Mouse (Mus musculus): ENCODE results near the gene Rabep2.
"Not testable (repeated sequence)": the region's sequence is repeated elsewhere in the genome, so short reads cannot be mapped to it uniquely, and the experiment has no call there.

Rabep2 gene

DNA sequence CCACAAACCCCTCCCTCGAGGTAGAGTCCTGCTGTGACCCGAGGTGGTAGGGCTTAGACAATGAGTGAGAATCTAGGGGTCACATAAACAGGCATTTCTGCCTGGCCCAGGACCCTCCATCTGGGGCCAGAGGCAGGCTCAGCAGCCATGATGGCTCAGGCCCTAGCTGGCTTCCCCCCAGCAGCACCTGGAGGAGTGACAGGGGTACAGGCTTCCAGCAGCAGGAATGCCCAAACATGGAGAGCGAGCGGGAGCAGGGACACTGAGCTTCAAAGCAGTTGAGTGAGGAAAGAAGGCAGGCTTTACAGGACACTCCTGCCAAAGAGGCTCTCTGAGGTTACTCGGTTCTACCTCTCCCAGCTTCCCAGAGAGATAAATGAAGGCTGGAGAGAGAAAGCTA lies 36.3 kb downstream of the Rabep2 start:
- no peak for DNase-seq

DNA sequence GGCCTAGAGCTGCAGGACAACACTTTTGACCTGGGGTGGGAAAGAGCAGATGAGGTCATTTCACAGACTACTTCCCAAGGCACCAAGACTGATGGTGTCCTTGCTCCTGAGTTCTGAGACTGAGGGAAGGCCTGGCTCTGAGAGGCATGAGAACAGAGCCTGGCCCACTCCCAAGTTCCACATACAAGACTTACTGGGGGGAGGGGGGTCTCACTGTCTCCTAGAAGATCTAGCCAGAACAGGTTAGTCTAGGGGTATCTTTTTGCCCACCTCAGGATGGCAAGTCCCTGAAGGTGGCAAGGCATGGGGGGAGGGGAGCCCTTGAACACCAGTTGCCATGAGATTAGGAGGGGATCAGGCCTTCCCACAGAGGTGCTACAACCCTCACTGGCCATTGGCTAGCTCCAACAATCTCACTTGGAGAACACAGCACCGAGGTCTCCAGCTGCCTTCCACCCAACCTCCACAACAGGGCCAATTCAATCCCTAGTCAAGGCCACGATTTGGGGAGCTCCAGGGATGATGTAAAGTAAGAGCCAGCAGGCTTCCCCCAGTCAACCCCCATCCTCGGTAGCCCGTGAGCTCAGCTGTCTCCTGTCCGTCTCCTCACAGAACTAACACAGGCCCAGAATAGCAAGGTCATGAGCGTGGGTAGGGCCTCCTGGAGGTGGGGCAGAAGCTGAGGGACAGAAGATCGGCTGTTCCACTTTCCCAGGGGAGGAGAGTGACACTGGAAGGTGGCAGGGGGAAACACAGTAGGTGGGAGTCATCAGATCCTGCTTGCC lies 36.9 kb downstream of the Rabep2 start:
- DNase-seq = no peak

DNA sequence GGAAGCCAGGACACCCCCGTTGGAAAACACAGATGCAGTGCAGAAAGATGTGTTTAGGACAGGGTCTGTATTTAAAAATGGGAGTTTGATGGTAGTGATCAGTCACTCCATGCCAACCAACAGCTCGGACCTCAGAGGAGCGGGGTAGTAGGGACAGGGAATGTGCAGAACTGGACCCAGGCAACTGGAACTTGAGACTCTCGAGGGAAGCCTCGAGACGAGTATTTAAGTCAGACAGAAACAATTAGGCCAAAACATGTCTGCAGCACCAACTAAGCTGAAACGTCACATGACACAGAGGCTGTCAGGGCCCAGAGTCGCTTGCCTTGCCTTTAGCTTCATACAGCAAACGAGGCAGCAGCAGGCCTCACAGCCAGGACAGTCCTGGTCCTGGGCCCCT lies 37.6 kb downstream of the Rabep2 start:
- no peak for DNase-seq

DNA sequence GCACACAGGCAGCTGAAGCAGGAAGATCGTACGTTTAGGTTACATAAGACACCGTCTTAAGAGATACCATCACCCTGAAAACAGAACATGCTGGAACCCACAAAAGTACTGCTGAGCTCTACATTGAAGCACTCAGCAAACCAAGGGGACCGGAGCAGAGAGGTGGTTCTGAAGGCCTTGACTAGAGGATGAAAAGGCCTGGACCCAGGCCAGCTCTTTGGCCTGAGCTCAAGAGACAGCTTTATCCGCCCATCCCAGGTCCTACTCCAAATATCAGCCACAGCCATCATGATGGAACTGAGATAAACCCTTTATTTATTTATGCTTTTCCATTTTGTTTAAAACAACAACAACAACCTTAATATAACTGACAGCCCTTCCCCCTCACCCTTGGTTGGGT lies 38.1 kb downstream of the Rabep2 start:
- no peak for DNase-seq

DNA sequence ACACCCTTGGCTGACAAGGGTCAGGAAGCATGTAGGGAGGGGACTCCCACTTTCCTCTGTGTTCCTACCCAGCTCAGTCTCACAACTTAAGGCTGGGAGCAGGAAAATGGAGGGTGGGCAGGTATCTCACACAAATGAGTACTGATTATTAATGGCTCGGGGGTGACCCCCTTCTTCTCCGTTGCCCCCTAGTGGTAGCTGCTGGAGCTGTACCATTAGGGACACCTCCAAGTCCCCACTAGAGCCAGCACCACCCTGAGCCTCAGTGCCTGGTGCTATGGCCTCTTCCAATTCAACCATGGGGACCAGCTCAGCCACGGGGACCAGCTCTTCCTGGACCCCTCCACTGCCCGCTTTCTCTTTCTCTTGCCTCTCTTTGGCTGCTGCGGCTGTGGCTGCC lies 38.7 kb downstream of the Rabep2 start:
- peak; percentile 62 to 69 for DNase-seq

DNA sequence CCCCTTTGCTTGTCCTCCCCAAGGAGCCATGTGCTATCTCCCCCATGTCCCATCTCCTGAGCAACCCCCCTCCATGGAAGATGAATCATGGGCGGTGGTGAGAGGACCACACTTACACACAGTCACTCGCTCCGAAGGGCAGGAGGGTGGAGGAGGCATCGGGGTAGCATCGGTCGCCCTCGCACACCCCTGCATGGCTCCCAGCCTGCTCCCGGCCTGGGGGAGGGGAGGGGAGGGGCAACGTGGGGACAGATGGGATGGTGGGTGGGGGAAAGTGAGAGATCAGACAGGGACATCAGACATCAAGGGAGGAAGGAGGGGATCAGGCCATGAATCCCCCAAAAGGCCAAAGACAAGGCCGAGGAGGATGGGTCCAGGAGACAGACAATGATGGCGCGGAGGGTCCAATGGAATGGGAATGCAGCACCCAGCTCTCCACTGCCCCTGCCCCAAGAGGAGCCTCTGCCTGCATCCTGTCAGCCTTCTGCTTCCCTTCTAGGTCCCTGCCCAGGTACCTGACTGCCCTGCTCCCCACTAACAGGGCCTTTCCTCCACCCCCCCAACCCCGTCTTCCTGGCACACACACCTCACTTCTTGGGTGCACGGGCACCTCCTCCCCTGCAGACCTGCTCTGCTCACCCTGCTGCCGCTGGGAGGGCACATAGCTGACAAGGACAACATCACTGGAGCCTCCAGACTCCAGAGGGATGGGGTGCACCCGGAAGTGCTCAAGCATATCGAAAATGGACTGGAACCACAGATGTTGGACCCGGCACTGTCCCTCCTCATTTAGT lies 39.5 kb downstream of the Rabep2 start:
- DNase-seq = no peak

DNA sequence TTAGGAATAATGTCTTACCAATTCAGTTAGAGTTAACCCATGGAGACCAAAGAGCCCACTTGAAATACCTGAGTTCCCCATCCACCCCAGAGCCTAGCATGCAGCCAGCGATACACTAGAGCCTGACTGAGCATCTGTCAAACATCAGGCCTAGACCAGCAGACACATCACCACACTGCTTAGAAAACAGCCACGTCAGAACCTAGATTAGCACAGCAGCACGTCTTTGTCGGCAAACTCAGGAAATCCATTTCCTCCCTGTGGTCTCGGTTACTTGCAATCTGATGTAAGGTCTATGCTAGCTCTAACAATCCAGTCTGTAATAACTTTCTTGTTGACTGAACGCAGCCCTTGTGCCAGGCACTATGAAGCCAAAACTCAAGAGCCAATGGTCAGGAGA lies 41.5 kb downstream of the Rabep2 start:
- DNase-seq = no peak

DNA sequence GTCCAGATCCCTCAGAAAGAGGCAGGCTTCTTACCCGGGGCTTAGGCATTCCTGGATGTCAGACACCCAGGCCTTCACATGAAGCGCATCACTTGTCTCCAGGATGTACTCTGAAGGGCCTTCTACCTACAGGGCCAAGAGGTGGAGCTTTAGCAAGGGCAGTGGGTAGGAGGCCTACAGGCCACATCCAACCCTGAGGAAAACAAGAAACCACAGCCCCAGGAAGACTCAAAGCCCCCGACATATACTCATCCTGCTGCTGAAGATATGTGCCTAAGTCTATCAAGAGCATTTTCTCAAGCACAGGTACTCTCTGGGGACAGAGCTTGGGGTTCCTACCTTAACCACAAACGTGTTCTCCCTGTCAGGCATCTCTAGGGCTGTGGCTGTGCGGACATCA lies 42.8 kb downstream of the Rabep2 start:
- DNase-seq = no peak

DNA sequence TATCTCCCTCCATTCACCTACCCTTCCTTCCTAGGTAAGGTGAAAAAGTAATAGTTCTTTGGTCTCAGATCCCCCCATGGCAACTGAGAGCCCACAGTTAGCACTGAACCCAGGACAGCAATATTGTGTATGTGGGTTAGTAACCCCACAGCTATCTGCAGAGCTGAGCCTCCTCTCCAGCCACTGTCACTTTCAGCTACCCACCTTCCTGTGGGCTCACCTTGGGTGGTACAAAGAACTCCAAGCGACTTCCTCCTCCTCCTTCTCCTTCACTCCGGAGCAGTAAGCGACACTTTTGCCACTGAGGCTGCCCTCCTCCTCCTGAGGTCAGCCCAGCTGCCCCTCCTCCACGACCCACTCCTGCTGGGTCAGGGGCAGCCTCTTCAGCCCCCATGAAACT lies 43.3 kb downstream of the Rabep2 start:
- DNase-seq = no peak

DNA sequence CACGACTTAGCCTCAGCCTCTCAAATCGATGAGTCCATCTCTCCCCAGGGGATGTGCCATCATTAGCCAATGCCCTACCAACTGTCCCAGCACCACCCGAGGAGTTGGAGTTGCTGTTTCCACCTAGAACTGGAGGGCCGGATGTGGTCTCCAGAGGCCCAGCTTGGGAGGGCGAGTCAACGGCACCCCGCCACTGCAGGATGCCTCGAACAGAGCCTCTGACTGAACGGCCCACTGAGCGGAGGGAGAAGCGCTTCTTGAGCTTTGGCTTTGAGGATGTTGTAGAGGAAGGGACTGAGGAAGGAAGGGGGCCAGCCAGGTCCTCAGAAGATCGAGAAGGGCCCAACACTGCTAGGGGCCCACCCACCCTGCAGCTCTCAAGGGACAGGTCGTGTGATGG lies 43.7 kb downstream of the Rabep2 start:
- no peak for DNase-seq

DNA sequence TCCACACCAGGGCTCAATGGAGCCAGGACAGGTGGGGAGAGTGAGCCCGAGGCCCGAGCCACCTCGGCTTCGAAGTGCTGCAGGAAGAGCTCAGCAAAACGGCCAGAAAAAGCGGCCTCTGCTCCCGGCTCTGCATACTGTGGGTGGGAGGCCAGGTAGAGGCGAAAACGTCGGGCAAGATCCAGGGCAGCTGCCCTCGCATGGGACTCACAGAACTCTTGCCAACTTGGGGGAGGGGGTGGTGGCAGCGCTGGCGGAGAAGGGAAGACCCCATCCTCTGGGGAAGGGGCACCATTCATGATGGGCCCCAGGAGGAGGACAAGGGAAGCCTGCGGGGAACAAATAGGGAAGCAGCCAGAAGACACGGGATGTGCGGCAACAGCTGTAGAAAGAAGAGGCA lies 44.2 kb downstream of the Rabep2 start:
- no peak for DNase-seq

DNA sequence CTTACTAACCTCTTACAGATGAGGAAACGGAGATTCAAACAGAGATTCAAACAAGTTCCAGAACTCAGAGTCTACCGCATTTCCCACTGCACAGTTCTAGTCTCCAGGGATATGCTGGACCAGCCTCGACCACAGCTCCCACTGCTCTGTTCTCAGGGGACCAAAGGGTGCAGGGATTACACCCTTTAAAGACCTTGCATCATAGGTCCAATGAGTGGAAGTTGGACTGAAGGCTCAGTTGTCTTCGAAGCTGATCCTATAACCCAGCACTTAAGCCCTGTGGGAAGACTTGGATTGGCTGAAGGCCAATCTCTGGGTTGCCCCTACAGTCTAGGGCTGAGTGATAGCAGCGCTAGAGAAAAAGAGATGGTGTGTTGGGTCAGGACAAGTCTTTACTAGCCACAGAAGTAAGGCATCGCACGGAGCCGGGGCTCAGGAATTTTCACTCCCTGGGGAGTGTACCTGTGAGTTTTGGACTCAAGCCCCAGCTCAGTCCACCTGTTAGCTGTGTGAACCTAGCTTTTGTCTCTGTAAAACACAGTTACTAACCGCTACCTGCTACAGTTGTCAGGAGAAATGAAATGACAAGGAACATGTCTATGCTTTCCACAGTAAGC lies 45.0 kb downstream of the Rabep2 start:
- no peak for DNase-seq

DNA sequence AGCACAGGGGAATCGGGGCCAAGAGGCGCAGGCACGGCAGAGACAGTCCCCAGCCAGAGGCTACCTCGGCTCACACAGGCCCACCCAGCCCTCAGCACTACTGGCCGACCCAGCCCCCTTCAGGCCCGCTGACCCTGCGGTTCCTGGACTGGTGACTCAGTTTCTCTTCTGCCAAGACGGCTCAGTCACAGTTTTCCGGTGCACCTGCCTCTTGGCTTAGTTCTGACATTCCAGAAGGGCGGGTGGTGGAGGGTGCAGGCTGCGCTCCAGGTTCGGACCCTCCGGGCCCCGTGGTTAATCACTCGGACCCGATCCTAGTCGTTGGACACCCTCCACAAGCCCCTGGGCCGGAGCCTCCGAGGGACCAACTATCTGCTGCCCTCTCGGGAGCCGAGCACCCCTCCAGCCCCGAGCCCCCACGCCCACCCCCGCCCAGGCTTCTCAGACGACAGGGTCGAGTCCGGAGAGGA lies 46.0 kb downstream of the Rabep2 start:
- no peak for DNase-seq

DNA sequence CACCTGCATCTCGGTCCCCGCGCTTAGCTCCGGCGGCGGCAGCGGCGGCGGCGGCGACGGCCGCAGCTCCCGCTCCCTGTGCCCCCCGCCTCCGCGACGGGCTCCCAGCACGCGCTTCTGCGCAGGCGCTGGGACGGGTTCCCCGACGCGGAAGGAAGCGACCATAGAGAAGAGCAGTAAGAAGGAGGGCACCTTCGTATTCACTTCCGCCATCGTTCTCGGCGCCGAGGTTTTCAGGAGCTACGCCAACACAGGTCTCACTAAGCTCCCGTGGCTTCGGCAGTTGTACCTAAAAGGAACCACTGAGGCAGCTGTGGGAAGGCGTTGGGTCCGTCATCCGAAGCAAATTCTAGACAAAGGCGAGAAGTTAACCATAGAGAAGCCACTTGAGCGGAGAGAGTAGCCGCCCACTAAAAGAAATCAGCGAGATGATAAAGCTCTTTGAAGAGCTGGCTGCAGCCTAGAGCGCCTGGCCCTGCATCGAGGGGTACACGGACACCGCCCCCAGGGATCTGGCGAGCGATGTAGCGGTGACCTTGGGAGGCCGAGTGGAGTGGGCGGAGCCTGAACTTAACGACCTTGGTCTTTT lies 46.5 kb downstream of the Rabep2 start, which contains the start of gene Sh2b1:
Gene Sh2b1, minus strand, starts transcription at position 432 of the 589 bp plus-strand sequence.
- peak; percentile 91 to 95 for DNase-seq

DNA sequence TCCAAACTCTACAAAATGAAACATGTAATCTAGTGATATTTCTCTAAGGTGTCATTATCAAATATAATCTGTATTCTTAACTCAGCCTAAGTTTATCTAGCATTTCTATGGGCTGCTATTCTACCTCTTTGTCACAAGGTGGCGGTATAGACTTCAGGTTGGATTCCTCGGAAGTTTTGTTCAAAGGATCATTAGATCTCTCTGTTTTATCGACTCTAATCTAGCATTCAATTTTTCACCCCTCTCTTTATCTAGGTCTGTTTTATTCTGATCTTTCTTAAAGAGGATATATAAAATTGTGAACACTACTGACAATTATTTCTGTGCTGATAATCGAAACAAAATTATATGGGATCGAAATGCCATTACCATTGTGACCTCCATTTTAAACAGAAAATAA lies 53.1 kb downstream of the Rabep2 start:
- no peak for DNase-seq

DNA sequence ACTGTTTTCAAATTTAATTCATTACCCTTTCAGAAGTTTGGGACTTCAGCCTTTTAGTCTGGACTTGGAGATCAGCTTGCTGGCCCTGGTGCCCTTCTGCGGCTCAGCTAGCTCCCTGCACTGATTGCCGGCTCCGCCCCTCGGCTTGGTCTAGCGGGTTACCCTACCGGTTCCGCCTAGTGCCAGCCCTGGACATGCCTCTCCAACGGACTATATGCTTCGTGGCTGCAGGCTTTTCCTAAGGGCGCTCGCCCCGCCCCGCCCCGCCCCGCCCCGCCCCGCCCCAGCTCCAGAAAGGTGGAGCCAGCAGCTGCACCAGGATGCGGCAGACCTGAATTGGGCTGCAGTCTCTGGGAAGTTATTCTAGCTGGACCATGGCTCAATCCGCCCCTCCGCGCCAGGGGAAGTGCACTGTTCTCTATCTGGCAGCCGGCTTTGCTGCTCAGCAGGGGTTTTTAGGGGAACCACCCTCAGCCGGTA lies 53.9 kb downstream of the Rabep2 start:
- peak; percentile 90 to 94 for DNase-seq

DNA sequence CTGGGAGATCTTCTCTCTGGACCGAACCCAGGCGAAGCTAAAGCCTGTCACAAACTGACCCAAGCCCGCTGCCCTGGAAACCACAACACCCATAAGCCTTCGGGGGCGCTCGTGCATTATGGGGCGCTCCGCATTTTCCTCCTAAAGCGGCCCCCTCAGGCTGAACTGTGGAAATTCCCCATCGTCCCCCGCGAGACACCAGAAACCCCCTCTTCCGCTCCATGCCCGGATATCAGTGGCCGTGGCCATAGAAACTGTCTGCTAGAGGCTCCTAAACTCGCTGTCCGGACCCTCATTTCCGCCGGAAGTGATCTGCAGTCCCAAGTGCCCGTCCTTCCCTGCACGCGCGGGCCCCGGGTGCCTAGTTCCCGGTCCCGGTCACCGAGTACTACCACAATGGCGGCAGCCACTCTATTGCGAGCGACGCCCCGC lies 58.5 kb downstream of the Rabep2 start, which contains the start of gene Tufm:
Gene Tufm, plus strand, starts transcription at position 310 of the 432 bp plus-strand sequence.
- DNase-seq = peak; percentile 95 to 97

DNA sequence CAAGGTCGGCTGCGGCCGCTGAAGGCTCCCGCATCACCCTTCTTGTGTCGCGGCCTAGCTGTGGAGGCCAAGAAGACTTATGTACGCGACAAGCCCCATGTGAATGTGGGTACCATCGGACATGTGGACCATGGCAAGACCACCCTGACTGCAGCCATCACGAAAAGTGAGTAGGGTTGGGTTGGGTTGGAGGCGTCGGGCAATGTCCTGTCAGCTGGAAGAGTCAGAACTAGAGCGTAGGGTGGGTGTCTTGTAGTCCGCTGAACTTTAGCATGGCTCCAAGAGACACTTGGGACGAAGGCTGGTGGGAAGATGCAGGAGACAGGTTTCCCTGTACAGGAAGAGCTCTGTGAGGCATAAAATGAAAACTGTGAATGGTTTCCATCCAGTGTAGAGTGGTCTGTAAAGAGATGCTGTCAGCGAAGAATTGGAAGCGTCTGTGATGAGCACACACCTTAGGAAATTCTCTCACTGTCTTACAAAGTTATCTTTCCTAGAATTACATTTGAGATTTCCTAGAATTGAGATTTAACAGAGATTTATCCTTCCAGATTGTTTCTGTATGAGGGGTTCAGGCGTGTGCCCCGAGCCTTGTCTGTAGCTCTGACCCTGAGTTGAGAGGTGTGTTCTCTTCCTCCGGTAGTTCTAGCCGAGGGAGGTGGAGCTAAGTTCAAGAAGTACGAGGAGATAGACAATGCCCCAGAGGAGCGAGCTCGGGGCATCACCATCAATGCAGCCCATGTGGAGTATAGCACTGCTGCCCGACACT lies 59.2 kb downstream of the Rabep2 start:
- not testable (repeated sequence) for DNase-seq

DNA sequence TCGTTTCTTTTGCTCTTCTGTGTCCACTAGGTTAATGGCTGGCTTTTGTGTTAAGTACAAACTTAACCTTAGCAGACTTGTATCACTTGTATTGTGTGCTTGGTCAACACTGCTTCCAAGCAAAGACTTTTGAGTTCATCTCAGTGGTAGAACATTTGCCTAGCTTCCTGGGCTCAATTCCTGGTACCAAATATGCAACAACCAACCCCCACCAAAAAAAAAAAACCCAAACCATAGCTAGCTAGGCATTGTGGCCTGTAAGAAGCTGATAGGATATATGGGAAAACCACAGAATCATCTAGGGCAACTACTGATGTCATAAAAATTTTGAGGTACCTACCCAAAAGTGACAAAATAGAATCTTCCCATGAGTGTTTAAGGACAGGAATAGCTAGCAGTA lies 62.4 kb downstream of the Rabep2 start:
- no peak for DNase-seq

DNA sequence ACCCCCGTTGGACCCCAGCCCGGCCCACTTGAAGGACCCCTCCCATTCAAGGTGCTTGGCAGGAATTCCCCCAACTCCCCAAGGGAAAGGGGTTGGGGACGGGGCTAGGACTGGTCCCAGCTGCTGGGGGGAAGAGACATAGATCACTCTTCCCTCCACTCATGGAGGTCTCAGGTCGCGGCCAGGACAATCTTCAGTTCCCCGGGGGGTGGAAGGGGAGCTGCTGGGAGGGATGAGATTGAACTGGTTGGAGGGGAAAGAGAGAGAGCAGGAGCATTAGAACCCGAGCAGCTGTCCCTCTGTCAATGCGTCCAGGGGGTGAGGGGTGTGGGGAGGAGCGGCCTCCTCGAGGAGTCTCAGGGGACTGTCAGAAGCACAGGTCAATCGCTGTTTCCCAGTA lies 63.4 kb downstream of the Rabep2 start:
- peak; percentile 49 to 54 for DNase-seq

DNA sequence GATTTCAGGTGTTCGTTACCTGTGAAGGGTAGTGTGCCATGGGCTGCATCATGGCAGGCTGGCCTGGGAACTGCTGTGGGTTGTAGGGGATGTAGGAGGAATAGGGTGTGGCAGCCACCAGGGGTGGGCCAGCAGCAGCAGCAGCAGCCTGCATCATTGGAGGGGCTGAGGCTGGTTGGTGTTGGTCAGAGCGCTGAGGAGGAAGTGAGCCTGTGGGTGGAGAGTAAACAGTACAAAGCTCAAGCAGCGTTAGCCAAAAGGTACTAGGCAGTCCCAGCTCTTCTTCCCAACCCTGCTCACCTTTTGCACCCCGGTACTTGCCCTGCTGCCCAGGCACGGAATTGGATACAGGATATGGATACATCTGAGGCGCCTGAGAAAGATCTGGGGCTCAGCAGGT lies 65.6 kb downstream of the Rabep2 start:
- DNase-seq = no peak

DNA sequence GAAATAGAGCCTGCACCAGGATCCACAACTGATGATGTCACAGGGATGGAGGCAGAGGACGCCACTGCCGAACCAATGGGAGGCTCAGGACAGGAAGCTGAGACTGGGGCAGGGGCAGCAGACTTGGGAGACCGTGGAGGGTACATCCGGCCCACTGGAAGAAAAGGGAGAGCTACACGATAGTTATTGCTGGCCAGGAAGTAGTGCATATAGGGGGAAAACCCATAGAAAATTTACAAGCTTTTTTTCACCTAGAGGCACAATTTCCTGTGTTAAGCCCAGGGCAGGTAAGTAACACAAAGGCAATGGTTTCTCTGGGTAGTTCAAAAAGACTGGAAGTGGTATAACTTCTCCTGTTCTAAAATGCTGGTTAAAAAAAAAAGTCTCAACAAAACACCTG lies 67.9 kb downstream of the Rabep2 start:
- no peak for DNase-seq
